Mouse (Mus musculus): Measurements from ENCODE around the gene Spsb3.

Gene Spsb3

DNA sequence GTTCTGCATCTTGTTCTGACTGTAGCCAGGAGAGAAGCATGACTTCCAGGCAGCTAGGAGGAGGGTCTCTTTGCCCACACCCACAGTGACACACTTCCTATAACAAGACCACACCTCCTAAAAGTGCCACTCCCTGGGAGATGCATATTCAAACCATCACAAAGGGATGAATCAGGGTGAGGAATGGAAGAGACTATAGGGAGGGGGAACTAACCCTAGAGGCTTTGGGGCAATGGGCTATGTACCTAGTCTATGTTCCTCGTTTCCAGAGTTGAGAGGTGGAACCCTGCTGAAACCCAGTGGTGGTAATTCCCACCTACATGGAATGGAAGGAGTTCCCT is 12.1 kb upstream of the Spsb3 start:
- DNase-seq (ENCODE audit: low spot score), result no peak

GRCm38 (mm10) chr17:24874989-24875388 is 11.5 kb upstream of the Spsb3 start:
- DNase-seq (ENCODE audit: low spot score), result no peak

DNA sequence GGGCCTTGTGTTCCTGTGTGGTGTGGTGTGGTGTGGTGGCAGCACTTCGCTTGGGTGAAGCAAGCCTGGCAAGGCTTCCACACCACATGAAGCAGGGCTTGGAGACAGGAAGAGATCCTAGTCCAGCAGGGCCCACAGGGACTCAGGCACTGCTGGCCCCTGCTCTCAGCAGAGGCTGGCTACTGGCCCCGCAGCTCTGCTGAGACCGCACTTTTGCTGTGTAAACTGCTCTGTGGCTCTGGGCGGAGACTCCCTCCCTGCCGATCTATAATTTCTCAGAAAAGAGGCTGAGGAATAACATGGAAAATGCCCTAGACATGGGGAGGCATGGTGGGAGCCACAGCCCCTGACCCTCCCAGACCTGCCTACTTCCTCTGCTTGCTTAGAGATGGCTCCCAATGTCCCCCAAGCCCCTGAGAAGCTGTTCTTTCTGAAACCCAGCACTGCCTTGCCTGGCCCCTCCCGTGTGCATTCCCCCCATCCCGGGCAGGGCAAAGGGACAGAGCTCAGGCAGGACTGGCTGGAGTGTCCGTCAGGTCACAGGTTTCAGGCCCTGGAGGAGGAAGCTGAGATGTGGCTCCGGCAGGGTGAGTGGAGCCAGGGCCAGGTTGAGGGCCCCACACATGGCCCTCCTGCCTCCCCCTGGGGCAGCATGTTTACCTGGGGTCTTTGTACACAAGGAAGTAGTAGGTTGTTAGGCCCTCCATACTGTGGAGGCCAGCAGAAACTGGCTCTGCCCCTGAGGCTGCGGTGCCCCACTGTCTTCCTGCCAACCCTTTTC is 8.9 kb upstream of the Spsb3 start:
- no peak for DNase-seq (ENCODE audit: low spot score)

DNA sequence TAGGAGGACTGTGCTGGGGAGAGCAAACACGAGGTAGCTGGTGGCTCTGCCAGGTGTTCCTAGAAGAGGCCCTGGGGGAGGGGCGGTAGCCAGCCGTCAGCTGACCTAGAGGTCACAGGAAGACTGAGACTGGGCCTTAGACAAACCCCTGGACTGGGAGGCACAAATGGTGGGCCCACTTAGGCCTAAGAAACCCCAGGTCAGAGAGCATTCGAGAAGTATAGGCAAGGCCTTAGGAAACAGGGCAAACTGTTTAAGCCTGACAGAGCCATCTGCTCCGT is 8.4 kb upstream of the Spsb3 start:
- DNase-seq (ENCODE audit: low spot score), result peak; percentile 53

DNA sequence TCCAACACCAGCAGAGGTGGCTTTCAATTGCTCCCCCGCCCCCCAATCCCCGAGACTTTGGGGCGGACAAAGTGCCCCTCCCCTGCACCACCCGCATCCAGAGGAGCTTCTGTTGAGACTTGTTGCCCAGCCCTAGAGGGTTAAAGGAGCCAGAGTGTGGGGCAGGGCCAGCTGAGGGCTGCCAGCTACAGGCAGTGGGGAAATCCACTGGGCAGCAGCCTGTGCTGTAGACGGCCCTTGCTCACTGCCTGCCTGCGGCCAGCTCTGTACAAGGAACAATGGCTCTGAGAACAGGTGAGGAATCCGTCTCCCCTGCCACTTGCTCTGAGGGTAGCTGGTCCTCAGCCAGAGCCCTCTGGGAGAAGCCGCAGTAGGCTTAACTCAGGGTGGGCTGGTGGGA is 7.9 kb upstream of the Spsb3 start:
- no peak for DNase-seq (ENCODE audit: low spot score)

DNA sequence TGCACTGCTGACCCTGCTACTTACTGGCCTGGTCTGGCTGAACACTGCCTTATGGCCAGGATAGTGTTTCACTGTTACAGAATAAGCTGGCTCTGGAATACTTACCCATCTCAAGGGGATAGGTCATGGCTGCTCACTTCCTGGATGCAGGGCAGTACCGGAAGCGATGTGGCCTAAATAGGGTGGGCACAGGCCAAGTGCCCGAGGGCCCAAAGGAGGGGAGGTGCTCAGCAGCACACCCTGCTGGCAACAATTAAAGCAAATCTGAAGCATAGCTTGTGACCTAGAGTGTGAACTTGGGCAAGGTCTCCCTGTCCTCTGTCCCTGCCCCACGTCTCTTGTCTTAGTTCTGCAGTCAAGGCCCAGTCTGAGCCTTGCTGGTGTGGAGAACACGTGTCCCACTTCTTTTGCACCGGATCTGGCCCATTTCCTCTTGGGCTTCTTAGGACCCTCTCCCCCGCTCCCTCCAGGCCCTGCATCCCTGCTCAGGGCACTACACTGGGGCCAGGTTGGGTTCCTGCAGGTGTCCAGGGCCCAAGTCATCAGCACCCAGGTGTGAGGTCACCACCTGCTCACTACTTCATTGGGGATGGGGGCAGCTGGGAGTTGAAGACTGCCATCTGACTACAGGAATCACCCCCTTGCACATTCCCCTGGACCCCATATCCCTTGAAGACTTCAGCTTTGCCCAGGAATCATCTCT is 4.6 kb upstream of the Spsb3 start:
- DNase-seq (ENCODE audit: low spot score), result no peak

- no peak for DNase-seq (ENCODE audit: low spot score)
These were observed 2.1 kb upstream of the Spsb3 start for GRCm38 (mm10) chr17:24884391-24884790.

DNA sequence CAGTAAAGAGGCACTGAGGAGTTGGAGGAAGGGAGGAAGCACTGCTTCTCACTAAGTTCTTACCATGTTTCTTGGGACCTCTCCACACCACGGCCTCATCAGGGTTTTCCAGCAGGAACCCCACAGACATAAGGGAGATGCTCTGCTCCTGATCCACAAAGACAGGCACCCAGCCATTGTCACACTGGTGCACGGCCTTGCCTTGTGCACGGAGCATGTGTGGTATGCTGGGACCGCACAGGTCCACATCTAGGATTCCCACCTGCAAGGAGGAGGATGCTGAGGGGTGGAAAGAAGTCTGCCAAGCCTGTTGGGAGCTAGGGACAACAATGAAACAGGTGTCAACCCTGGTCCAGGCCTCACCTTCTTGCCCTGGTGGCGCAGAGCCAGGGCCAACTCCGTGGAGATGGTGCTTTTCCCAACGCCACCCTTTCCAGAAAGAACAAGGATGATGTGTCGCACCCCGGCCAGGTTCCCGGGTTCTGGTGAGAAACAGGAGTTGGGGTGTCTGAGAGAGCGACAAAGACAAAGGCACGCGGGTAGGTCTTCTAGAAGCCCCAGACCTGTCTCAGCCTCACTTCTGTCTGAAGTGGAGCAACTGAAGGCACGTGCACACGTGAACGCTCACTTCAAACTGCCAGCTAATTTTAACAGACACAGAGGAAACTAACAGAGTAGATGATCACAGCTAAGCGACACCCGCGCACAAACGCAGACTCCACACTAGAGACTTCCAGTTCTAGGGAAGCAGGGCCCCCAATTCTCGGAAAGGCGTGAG is 898 bp upstream of the Spsb3 start:
- DNase-seq (ENCODE audit: low spot score), result no peak

DNA sequence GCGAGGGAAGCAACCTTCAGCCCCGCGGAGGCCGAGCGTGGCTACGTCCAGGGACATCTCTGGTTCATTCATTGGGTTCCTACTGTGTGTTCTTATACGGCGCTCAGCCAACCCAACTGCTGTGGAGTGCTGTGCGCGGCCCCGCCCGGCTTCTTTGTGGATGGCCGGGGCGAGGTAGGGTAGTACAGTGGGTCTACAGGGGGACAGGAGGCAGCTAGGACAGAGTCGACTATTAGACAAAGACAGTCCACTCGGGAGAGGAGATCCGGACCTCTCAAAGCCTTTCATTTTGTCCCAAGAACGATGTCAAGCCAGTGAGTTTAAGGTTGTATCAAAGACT is 459 bp downstream of the Spsb3 start:
- DNase-seq (ENCODE audit: low spot score), result no peak

GRCm38 (mm10) chr17:24887291-24888080 is 1.0 kb downstream of the Spsb3 start:
- no peak for DNase-seq (ENCODE audit: low spot score)

DNA sequence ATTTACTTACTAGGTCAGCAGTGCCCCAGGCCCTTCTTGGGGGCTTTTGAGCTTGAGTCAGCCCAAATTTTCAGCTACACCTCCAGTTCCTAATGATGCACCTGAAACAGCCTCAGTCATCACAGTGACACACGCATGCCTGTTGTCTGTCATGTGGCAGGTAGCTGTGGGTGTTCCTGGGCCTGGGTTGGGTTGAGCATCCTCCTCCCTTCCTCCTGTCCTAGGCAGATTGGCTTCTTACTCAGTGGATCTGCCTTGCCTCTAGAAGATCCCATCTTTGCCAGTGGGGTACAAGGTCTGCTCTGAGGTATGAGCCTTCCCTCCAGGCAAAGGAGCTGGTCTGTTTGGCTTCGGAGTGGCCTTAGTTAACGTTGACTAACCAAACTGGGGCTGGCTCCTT is 2.4 kb downstream of the Spsb3 start:
- no peak for DNase-seq (ENCODE audit: low spot score)

- DNase-seq (ENCODE audit: low spot score), result no peak
These were observed 4.0 kb downstream of the Spsb3 start for GRCm38 (mm10) chr17:24890151-24891092.

GRCm38 (mm10) chr17:24891321-24891720 is 4.9 kb downstream of the Spsb3 start:
- DNase-seq (ENCODE audit: low spot score), result no peak

- no peak for DNase-seq (ENCODE audit: low spot score)
These were observed 6.3 kb downstream of the Spsb3 start for GRCm38 (mm10) chr17:24892785-24893184.

GRCm38 (mm10) chr17:24893276-24893675 is 6.8 kb downstream of the Spsb3 start:
- DNase-seq (ENCODE audit: low spot score), result no peak

DNA sequence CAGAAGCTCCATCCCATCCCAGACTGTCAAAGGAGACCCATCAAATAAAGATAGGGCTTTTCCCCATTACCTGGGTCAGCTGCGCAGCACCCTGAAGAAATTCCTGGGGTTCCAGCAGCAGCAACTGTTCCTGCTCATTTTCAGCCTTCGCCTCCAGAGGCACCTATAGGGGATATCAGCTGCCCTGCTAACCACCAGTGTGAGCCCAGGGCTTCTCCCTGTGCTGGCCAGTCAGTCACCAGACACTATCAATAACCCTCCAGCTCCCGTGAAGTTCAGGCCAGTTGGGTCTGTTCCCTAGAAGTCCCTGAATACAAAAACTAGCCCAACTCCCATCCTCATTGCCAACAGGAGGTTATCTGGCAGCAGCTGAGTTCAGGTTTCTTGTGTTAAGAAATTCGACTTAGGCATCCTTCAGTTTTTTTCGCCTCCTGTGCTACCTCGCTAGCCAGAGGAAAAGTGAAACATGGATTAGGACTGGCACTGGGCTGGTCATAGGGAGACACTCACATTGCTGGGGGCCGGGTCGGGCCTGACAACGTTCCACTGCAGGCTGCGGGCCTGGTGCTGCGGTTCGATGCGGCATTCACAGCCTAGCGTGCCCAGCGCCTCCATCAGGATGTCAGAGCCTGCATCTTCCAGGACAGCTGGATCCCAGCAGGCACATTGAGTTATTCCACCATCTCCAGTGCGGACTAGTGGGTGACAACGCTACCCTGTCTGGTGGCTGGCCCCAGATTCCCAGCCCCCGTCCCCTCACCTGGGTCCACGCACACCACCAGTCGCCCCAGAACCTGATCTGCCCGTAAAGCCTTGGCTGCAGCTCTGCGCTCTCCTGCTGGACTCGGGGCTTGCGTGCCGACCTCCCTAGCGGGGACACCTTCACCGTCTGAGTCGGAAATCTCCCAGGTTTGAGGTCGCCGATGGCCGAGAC is 7.9 kb downstream of the Spsb3 start:
- no peak for DNase-seq (ENCODE audit: low spot score)

DNA sequence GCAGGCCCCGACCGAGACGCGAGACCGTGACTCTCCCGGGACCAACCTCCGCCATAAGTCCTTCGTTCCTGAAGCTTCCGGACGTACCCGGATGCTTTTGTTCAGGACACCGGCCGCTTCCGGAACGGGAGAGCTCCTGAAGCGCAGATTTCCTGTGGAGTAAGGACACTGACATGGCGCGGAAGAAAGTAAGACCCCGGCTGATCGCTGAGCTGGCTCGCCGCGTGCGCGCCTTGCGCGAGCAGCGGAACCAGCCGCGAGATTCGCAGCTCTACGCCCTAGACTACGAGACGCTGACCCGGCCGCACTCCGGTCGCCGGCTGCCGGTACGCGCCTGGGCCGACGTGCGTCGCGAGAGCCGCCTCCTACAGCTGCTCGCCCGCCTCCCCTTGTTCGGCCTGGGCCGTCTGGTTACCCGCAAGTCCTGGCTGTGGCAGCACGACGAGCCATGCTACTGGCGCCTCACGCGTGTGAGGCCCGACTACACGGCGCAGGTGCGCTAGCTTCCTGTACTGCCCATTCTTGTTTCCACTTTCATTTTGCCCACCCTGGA is 8.6 kb downstream of the Spsb3 start, which contains the start of the genes Eme2 and Mrps34:
Gene Eme2 (minus strand): TSS at position 93 of the 553 bp plus-strand sequence.
Gene Mrps34 (plus strand): TSS at position 122 of the 553 bp plus-strand sequence.
- peak; percentile 85 for DNase-seq (ENCODE audit: low spot score)

- no peak for DNase-seq (ENCODE audit: low spot score)
These were observed 9.3 kb downstream of the Spsb3 start for GRCm38 (mm10) chr17:24895571-24896240.

Data from lung, postnatal 25 days (tissue).